ENCODE assay signal across 19 mouse cellular contexts in genomic region chr5:136017262-136017661, GRCm38 (mm10). TPM values are rescaled to one million over a fixed set of nuclear protein-coding genes. Genes with fewer than 3 reads are reported as not detected.
DNase-seq lines count a peak whose midpoint lies in the region; ATAC-seq lines count a peak whose summit lies in the region.
"Had no signal": no experiment of that assay in that cellular context is flagged by ENCODE, and none has a peak within 500 bp of the region (broad histone marks: within the 10 kb centered on the region; RNA-seq: fewer than 3 reads in every experiment).

No protein-coding gene starts in this region.

- peaks cover 11% of the 10 kb centered on the region for H3K36me3 ChIP-seq in forebrain, embryonic 14.5 days (ENCODE audit: control insufficient read depth, insufficient read depth, low read length)
- H3K36me3 ChIP-seq in forebrain, embryonic 15.5 days: peaks cover 7% of the 10 kb centered on the region

- H3K27ac ChIP-seq in forebrain, embryonic 14.5 days (ENCODE audit: low read depth, low read length): no peak overlapping the region
- no peak overlapping the region for H3K27ac ChIP-seq in forebrain, embryonic 15.5 days (replicated peaks)
- H3K27ac ChIP-seq: hindbrain, embryonic 14.5 days; left cerebral cortex, adult 2 months had no signal

- peaks cover 3% of the 10 kb centered on the region; the same call in 1 of the 2 replicates for H3K4me1 ChIP-seq in forebrain, embryonic 14.5 days (ENCODE audit: control insufficient read depth, insufficient read depth, low read length)
- peaks cover 26% of the 10 kb centered on the region for H3K4me1 ChIP-seq in forebrain, embryonic 15.5 days

- intact Hi-C loops in left cerebral cortex, postnatal 4 days (cut with DNase I): no loop called here
- intact Hi-C loops in left cerebral cortex, postnatal 10 days (cut with DNase I): no loop called here

- peak; percentile 34 for DNase-seq in forebrain, embryonic 14.5 days (ENCODE audit: low spot score)
- peak; percentile 35 for DNase-seq in left cerebral cortex, postnatal 4 days
- no peak for DNase-seq in left cerebral cortex, postnatal 10 days (ENCODE audit: extremely low spot score in 1 of 2, low spot score in 2 of 2)
- DNase-seq in brain, adult 2 months (ENCODE audit: low read depth, low spot score): peak; percentile 20
- no peak for DNase-seq in ovary, postnatal 14 days (ENCODE audit: low spot score)
- DNase-seq in adrenal gland, postnatal 10 days: no peak
- DNase-seq: adrenal gland, adult 2 months; B cell, adult 2 months; liver; lung, embryonic 14.5 days had no signal

- no peaks in the 10 kb centered on the region for H3K9me3 ChIP-seq in forebrain, embryonic 14.5 days (replicated peaks; ENCODE audit: control insufficient read depth, low read length)
- H3K9me3 ChIP-seq in forebrain, embryonic 15.5 days: no peaks in the 10 kb centered on the region

- H3K9ac ChIP-seq in forebrain, embryonic 14.5 days (ENCODE audit: low read length): no peak overlapping the region
- H3K9ac ChIP-seq in forebrain, embryonic 15.5 days (replicated peaks): no peak overlapping the region
- H3K9ac ChIP-seq: hindbrain, embryonic 14.5 days; lung, embryonic 14.5 days had no signal

- 85% methylated on average over 6 of the region's 6 CpGs for WGBS in forebrain, embryonic 14.5 days
- WGBS in forebrain, embryonic 15.5 days: 77% methylated on average over 6 of the region's 6 CpGs

- no peak for ATAC-seq in forebrain, embryonic 14.5 days
- ATAC-seq in forebrain, embryonic 15.5 days (replicated peaks): no peak
- ATAC-seq in megakaryocyte-erythroid progenitor cell, adult 5-6 weeks (replicated peaks; ENCODE audit: low FRiP score, low TSS enrichment, poor library complexity, severe bottlenecking): peak; percentile 64

- H3K4me3 ChIP-seq in forebrain, embryonic 14.5 days (ENCODE audit: low read depth, low read length): no peak overlapping the region
- H3K4me3 ChIP-seq in forebrain, embryonic 15.5 days: no peak overlapping the region
- H3K4me3 ChIP-seq: left cerebral cortex, adult 2 months had no signal

- no peaks in the 10 kb centered on the region for H3K27me3 ChIP-seq in forebrain, embryonic 14.5 days (replicated peaks; ENCODE audit: control insufficient read depth, insufficient read depth, low read length)
- no peaks in the 10 kb centered on the region for H3K27me3 ChIP-seq in forebrain, embryonic 15.5 days

- H3K4me2 ChIP-seq in forebrain, embryonic 14.5 days (ENCODE audit: low read length): no peak overlapping the region
- H3K4me2 ChIP-seq in forebrain, embryonic 15.5 days (replicated peaks): no peak overlapping the region
- H3K4me2 ChIP-seq: hindbrain, embryonic 14.5 days; lung, embryonic 14.5 days; midbrain, embryonic 11.5 days had no signal

RNA-seq across cellular contexts. Expression of gene Upk3b, which starts 21.0 kb away (rescaled TPM):
- not detected in 2 replicates for polyA plus RNA-seq in forebrain, embryonic 14.5 days (2014; fragmentation: Nextera tagmentation; extraction: Ambion mirVana)
- not detected in 2 replicates for polyA plus RNA-seq in forebrain, embryonic 15.5 days (2015; fragmentation: Nextera tagmentation; extraction: Ambion mirVana)
- total RNA-seq in left cerebral cortex, postnatal 4 days (2021): not detected
- total RNA-seq in left cerebral cortex, postnatal 10 days (2021): not detected
- not detected in 2 replicates for total RNA-seq in megakaryocyte-erythroid progenitor cell, adult 5-6 weeks (2014; fragmentation: Nextera tagmentation)
- not detected in 2 replicates for total RNA-seq in megakaryocyte-erythroid progenitor cell, adult 5-6 weeks (2017)
- total RNA-seq in adrenal gland, postnatal 10 days (2021): 10 to 100 TPM; 13.2 to 14.6 TPM
- total RNA-seq: common myeloid progenitor, adult 5-6 weeks; layer of hippocampus, adult 18-20 months; left cerebral cortex, adult 2 months had no signal
- polyA plus RNA-seq: hindbrain, embryonic 14.5 days; midbrain, embryonic 11.5 days had no signal

RNA-seq across cellular contexts. Expression of gene Dtx2, which starts 22.7 kb away (rescaled TPM):
- polyA plus RNA-seq in forebrain, embryonic 14.5 days (2014; fragmentation: Nextera tagmentation; extraction: Ambion mirVana): 24.9 and 30.5 TPM in 2 replicates
- 26.6 and 27.6 TPM in 2 replicates for polyA plus RNA-seq in forebrain, embryonic 15.5 days (2015; fragmentation: Nextera tagmentation; extraction: Ambion mirVana)
- total RNA-seq in left cerebral cortex, postnatal 4 days (2021): 10 to 100 TPM; 13.8 to 14.4 TPM
- 1 to 10 TPM; 9.3 to 9.4 TPM for total RNA-seq in left cerebral cortex, postnatal 10 days (2021)
- total RNA-seq in megakaryocyte-erythroid progenitor cell, adult 5-6 weeks (2014; fragmentation: Nextera tagmentation): 5.6 and 22.1 TPM in 2 replicates
- 2.3 and 4.2 TPM in 2 replicates for total RNA-seq in megakaryocyte-erythroid progenitor cell, adult 5-6 weeks (2017)
- 10 to 100 TPM; 16.6 to 19.2 TPM for total RNA-seq in adrenal gland, postnatal 10 days (2021)

RNA-seq across cellular contexts. Expression of gene Upk3bl, which starts 37.0 kb away (rescaled TPM):
- polyA plus RNA-seq in forebrain, embryonic 14.5 days (2014; fragmentation: Nextera tagmentation; extraction: Ambion mirVana): not detected in 2 replicates
- polyA plus RNA-seq in forebrain, embryonic 15.5 days (2015; fragmentation: Nextera tagmentation; extraction: Ambion mirVana): not detected in 2 replicates
- total RNA-seq in left cerebral cortex, postnatal 4 days (2021): not detected
- total RNA-seq in left cerebral cortex, postnatal 10 days (2021): not detected
- not detected in 2 replicates for total RNA-seq in megakaryocyte-erythroid progenitor cell, adult 5-6 weeks (2014; fragmentation: Nextera tagmentation)
- not detected in 2 replicates for total RNA-seq in megakaryocyte-erythroid progenitor cell, adult 5-6 weeks (2017)
- under 1 TPM; 0.39 to 0.45 TPM for total RNA-seq in adrenal gland, postnatal 10 days (2021)
- total RNA-seq: common myeloid progenitor, adult 5-6 weeks; left cerebral cortex, adult 2 months had no signal
- polyA plus RNA-seq: adrenal gland, adult 2 months; hindbrain, embryonic 14.5 days had no signal

RNA-seq across cellular contexts. Expression of gene Zp3, which starts 37.4 kb away (rescaled TPM):
- 0.13 and 0.16 TPM in 2 replicates for polyA plus RNA-seq in forebrain, embryonic 14.5 days (2014; fragmentation: Nextera tagmentation; extraction: Ambion mirVana)
- not detected in 2 replicates for polyA plus RNA-seq in forebrain, embryonic 15.5 days (2015; fragmentation: Nextera tagmentation; extraction: Ambion mirVana)
- not detected for total RNA-seq in left cerebral cortex, postnatal 4 days (2021)
- not detected for total RNA-seq in left cerebral cortex, postnatal 10 days (2021)
- not detected in 2 replicates for total RNA-seq in megakaryocyte-erythroid progenitor cell, adult 5-6 weeks (2014; fragmentation: Nextera tagmentation)
- not detected in 2 replicates for total RNA-seq in megakaryocyte-erythroid progenitor cell, adult 5-6 weeks (2017)
- total RNA-seq in adrenal gland, postnatal 10 days (2021): under 1 TPM in 1 of 2 experiments, not detected in 1; 0.30 TPM
- total RNA-seq: adrenal gland, adult 2 months; common myeloid progenitor, adult 5-6 weeks; layer of hippocampus, adult 18-20 months; left cerebral cortex, adult 2 months had no signal
- polyA plus RNA-seq: adrenal gland, adult 2 months; heart, embryonic 14.5 days; hindbrain, embryonic 14.5 days; lung, embryonic 14.5 days; midbrain, embryonic 11.5 days; neural tube, embryonic 11.5 days had no signal

RNA-seq across cellular contexts. Expression of gene Ssc4d, which starts 42.9 kb away (rescaled TPM):
- polyA plus RNA-seq in forebrain, embryonic 14.5 days (2014; fragmentation: Nextera tagmentation; extraction: Ambion mirVana): 0.99 and 1.4 TPM in 2 replicates
- 0.87 and 1.2 TPM in 2 replicates for polyA plus RNA-seq in forebrain, embryonic 15.5 days (2015; fragmentation: Nextera tagmentation; extraction: Ambion mirVana)
- total RNA-seq in left cerebral cortex, postnatal 4 days (2021): 1 to 10 TPM; 2.0 to 2.7 TPM
- total RNA-seq in left cerebral cortex, postnatal 10 days (2021): 1 to 10 TPM; 1.7 to 4.0 TPM
- 1.7 and 3.2 TPM in 2 replicates for total RNA-seq in megakaryocyte-erythroid progenitor cell, adult 5-6 weeks (2014; fragmentation: Nextera tagmentation)
- total RNA-seq in megakaryocyte-erythroid progenitor cell, adult 5-6 weeks (2017): 3.5 TPM in 1 of 2 replicates, not detected in the other
- 1 to 10 TPM; 1.9 to 2.3 TPM for total RNA-seq in adrenal gland, postnatal 10 days (2021)

Comparison
In these comparisons a context has a peak if more than half of its experiments do, and no peak if none do; other contexts are left out.
1. DNase-seq: peak in forebrain, embryonic 14.5 days (single experiment), left cerebral cortex, postnatal 4 days (single experiment) and brain, adult 2 months (single experiment); none in left cerebral cortex, postnatal 10 days (0 of 2), ovary, postnatal 14 days (single experiment) and adrenal gland, postnatal 10 days (single experiment).
2. RNA of gene Upk3b, which starts 21.0 kb away (total RNA-seq): 13.2 to 14.6 TPM in adrenal gland, postnatal 10 days; not detected in left cerebral cortex, postnatal 4 days, not detected in left cerebral cortex, postnatal 10 days and not detected in megakaryocyte-erythroid progenitor cell, adult 5-6 weeks; every median in the first group is over 10 times any median in the second.